Mouse (Mus musculus) spleen, postnatal 4 days (tissue): ENCODE results near the gene Arrdc3.
"Not testable (repeated sequence)": the region's sequence is repeated elsewhere in the genome, so short reads cannot be mapped to it uniquely, and the experiment has no call there.

Experiments used
- DNase-seq, 2 experiments: peaks; one replicate each; pipeline ENCODE4 v3.0.0; 2022; ENCODE audit warnings: low spot score in 2 of 2

Gene Arrdc3

GRCm38 (mm10) chr13:80883190-80883589 lies at the start of gene Arrdc3:
Gene Arrdc3 (plus strand): TSS chr13:80883384.
- peak; percentile 96 to 99 for DNase-seq

- DNase-seq, result peak; percentile 37 to 74
Observed at GRCm38 (mm10) chr13:80862215-80862614, 21.0 kb upstream of the Arrdc3 start.

- no peak for DNase-seq
Observed at GRCm38 (mm10) chr13:80864195-80864594, 19.0 kb upstream of the Arrdc3 start.

- no peak for DNase-seq
Observed at GRCm38 (mm10) chr13:80875126-80875525, 8.1 kb upstream of the Arrdc3 start.

GRCm38 (mm10) chr13:80880756-80881155 lies 2.4 kb upstream of the Arrdc3 start:
- DNase-seq, result no peak

GRCm38 (mm10) chr13:80881722-80882500 lies 1.3 kb upstream of the Arrdc3 start:
- peak; percentile 61 to 66 for DNase-seq

- no peak for DNase-seq
Observed at GRCm38 (mm10) chr13:80882716-80883135, 458 bp upstream of the Arrdc3 start.

- peak in 1 of 2 experiments; percentile 18 for DNase-seq
Observed at GRCm38 (mm10) chr13:80883649-80884376, 629 bp downstream of the Arrdc3 start.

- DNase-seq, result peak; percentile 65 to 74
Observed at GRCm38 (mm10) chr13:80884377-80884983, 1.3 kb downstream of the Arrdc3 start.

GRCm38 (mm10) chr13:80885103-80885833 lies 2.1 kb downstream of the Arrdc3 start:
- DNase-seq, result peak; percentile 95 to 97

- peak; percentile 97 to 98 for DNase-seq
Observed at GRCm38 (mm10) chr13:80885834-80886663, 2.9 kb downstream of the Arrdc3 start.

GRCm38 (mm10) chr13:80886664-80887210 lies 3.6 kb downstream of the Arrdc3 start:
- DNase-seq, result no peak

GRCm38 (mm10) chr13:80887842-80888241 lies 4.7 kb downstream of the Arrdc3 start:
- DNase-seq, result no peak

- DNase-seq, result not testable (repeated sequence)
Observed at GRCm38 (mm10) chr13:80894928-80895327, 11.7 kb downstream of the Arrdc3 start.

GRCm38 (mm10) chr13:80897411-80897810 lies 14.2 kb downstream of the Arrdc3 start:
- no peak for DNase-seq

GRCm38 (mm10) chr13:80898095-80898494 lies 14.9 kb downstream of the Arrdc3 start:
- no peak for DNase-seq

- DNase-seq, result no peak
Observed at GRCm38 (mm10) chr13:80899435-80900029, 16.3 kb downstream of the Arrdc3 start.

- no peak for DNase-seq
Observed at GRCm38 (mm10) chr13:80901432-80901831, 18.2 kb downstream of the Arrdc3 start.

GRCm38 (mm10) chr13:80902796-80903195 lies 19.6 kb downstream of the Arrdc3 start:
- DNase-seq, result no peak

GRCm38 (mm10) chr13:80913361-80913760 lies 30.2 kb downstream of the Arrdc3 start:
- no peak for DNase-seq
